Mouse (Mus musculus): Measurements from ENCODE around the gene Srp9. TPM values are rescaled to one million over a fixed set of nuclear protein-coding genes. Genes with fewer than 3 reads are reported as not detected.
"Not testable (repeated sequence)": the region's sequence is repeated elsewhere in the genome, so short reads cannot be mapped to it uniquely, and the experiment has no call there.

Gene Srp9
- total RNA-seq, 2 experiments from 2014 or later = 37.9 to 41.8 TPM

- DNase-seq = no peak
Observed at GRCm38 (mm10) chr1:182145546-182145945, 21.0 kb downstream of the Srp9 start.

GRCm38 (mm10) chr1:182148864-182149514 lies 24.5 kb downstream of the Srp9 start:
- DNase-seq = no peak

GRCm38 (mm10) chr1:182149966-182150365 lies 25.4 kb downstream of the Srp9 start:
- no peak for DNase-seq

GRCm38 (mm10) chr1:182157734-182158133 lies 33.2 kb downstream of the Srp9 start:
- DNase-seq = no peak

- DNase-seq = no peak
Observed at GRCm38 (mm10) chr1:182159575-182159974, 35.0 kb downstream of the Srp9 start.

GRCm38 (mm10) chr1:182162951-182163350 lies 38.4 kb downstream of the Srp9 start:
- DNase-seq = no peak

- DNase-seq = no peak
Observed at GRCm38 (mm10) chr1:182164386-182164785, 39.8 kb downstream of the Srp9 start, which contains the start of gene Vmn1r1. Gene Vmn1r1 (minus strand): TSS chr1:182164486.

GRCm38 (mm10) chr1:182170206-182170605 lies 45.7 kb downstream of the Srp9 start:
- not testable (repeated sequence) for DNase-seq

- not testable (repeated sequence) for DNase-seq
Observed at GRCm38 (mm10) chr1:182176985-182177384, 52.4 kb downstream of the Srp9 start.

- DNase-seq = no peak
Observed at GRCm38 (mm10) chr1:182181456-182182305, 57.1 kb downstream of the Srp9 start.

Other genes with a start within 250 kb of the Srp9 start
- gene Enah, start 104.7 kb upstream of the Srp9 start, total RNA-seq (2021) = 100 to 1,000 TPM in 1 of 2 experiments, 10 to 100 TPM in 1; 98.5 to 134 TPM
- gene Vmn1r1, start 39.7 kb downstream of the Srp9 start, total RNA-seq (2021) = not detected
- 10 to 100 TPM; 31.9 to 41.5 TPM for gene Degs1, start 158.1 kb downstream of the Srp9 start, total RNA-seq (2021)
- 10 to 100 TPM; 16.8 to 23.5 TPM for gene Fbxo28, start 216.9 kb downstream of the Srp9 start, total RNA-seq (2021)

Data from gastrocnemius, postnatal 10 days (tissue).